Mouse (Mus musculus): Measurements from ENCODE around the gene Ikbke. TPM values are rescaled to one million over a fixed set of nuclear protein-coding genes. Genes with fewer than 3 reads are reported as not detected.

Ikbke gene
- polyA plus RNA-seq, 1 experiment from 2014 or later, result 1.3 TPM

DNA sequence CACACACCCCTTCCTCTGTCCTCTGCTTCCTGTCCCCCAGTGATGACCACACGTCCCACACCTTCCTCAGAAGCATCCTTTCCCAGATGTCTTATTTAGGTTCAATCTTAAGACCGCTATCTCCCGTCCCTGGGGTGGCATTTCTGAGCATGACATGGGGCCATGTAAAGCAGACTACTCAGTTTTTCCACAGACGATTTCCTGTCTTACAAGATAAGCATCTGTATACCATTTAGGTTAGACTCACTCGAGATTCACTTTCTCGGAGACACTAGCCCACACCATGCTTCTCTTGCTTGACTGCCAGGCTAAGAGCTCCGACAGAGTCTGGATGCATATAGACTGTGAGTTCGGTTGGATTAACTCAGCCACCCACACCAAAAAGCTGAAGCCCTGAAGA is 74.9 kb downstream of the Ikbke start:
- Histone ChIP-seq H3K9ac (replicated peaks) (no peak overlapping the region), H3K9me3 (no peaks in the 10 kb centered on the region), H3K27me3 (no peaks in the 10 kb centered on the region), H3K36me3 (no peaks in the 10 kb centered on the region), H3K27ac (replicated peaks) (no peak overlapping the region), H3K4me2 (replicated peaks) (no peak overlapping the region), H3K4me1 (no peaks in the 10 kb centered on the region), H3K4me3 (no peak overlapping the region)
- ATAC-seq (ENCODE audit: low FRiP score, low read depth), result no peak
- WGBS, result 83% methylated on average over 8 of the region's 8 CpGs

Other genes starting within 250 kb of the Ikbke start
- gene Mapkapk2, start 181.8 kb downstream of the Ikbke start, polyA plus RNA-seq (2016; fragmentation: Nextera tagmentation; extraction: Ambion mirVana), result 69.5 and 76.4 TPM in 2 replicates
- gene Dyrk3, start 141.3 kb downstream of the Ikbke start, polyA plus RNA-seq (2016; fragmentation: Nextera tagmentation; extraction: Ambion mirVana), result 18.7 and 21.5 TPM in 2 replicates
- gene Eif2d, start 126.4 kb downstream of the Ikbke start, polyA plus RNA-seq (2016; fragmentation: Nextera tagmentation; extraction: Ambion mirVana), result 50.9 and 54.4 TPM in 2 replicates
- 1.3 and 1.4 TPM in 2 replicates for gene Rassf5, start 34.3 kb downstream of the Ikbke start, polyA plus RNA-seq (2016; fragmentation: Nextera tagmentation; extraction: Ambion mirVana)
- 18.9 and 19.9 TPM in 2 replicates for gene Srgap2, start 247.7 kb upstream of the Ikbke start, polyA plus RNA-seq (2016; fragmentation: Nextera tagmentation; extraction: Ambion mirVana)
- gene Fam72a, start 248.3 kb upstream of the Ikbke start, polyA plus RNA-seq (2016; fragmentation: Nextera tagmentation; extraction: Ambion mirVana), result 4.1 TPM in 2 replicates

All from midbrain, embryonic 12.5 days (tissue).